Mouse (Mus musculus): ENCODE measurements around the gene Nipal3. TPM values are rescaled to one million over a fixed set of nuclear protein-coding genes. Genes with fewer than 3 reads are reported as not detected.

Gene Nipal3
- polyA plus RNA-seq, 1 experiment from 2014 or later: 5.9 TPM

- Histone ChIP-seq H3K4me3 (replicated peaks; ENCODE audit: low read length) (no peak overlapping the region), H3K27me3 (replicated peaks; ENCODE audit: control insufficient read depth, insufficient read depth, low read length) (no peaks in the 10 kb centered on the region), H3K9me3 (ENCODE audit: control insufficient read depth, low read length) (no peaks in the 10 kb centered on the region), H3K4me1 (replicated peaks; ENCODE audit: control insufficient read depth, insufficient read depth, low read length) (peaks cover 8% of the 10 kb centered on the region; the same call in 1 of the 2 replicates), H3K9ac (replicated peaks; ENCODE audit: low read depth, low read length) (no peak overlapping the region), H3K27ac (ENCODE audit: low read length) (no peak overlapping the region), H3K36me3 (ENCODE audit: control insufficient read depth, insufficient read depth) (no peaks in the 10 kb centered on the region), H3K4me2 (ENCODE audit: low read length) (no peak overlapping the region)
- WGBS: 79% methylated on average over 6 of the region's 6 CpGs
- ATAC-seq: no peak
Observed at GRCm38 (mm10) chr4:135453164-135453563, 41.7 kb downstream of the Nipal3 start.

GRCm38 (mm10) chr4:135451360-135452015 is 43.4 kb downstream of the Nipal3 start:
- WGBS: 33% methylated on average over 18 of the region's 18 CpGs
- no peak overlapping the region for H3K9ac ChIP-seq (replicated peaks; ENCODE audit: low read depth, low read length)
- no peak overlapping the region for H3K4me3 ChIP-seq (replicated peaks; ENCODE audit: low read length)

GRCm38 (mm10) chr4:135442473-135442872 is 52.4 kb downstream of the Nipal3 start:
- H3K4me3 ChIP-seq (replicated peaks; ENCODE audit: low read length): no peak overlapping the region
- H3K9ac ChIP-seq (replicated peaks; ENCODE audit: low read depth, low read length): no peak overlapping the region
- no peaks in the 10 kb centered on the region for H3K36me3 ChIP-seq (ENCODE audit: control insufficient read depth, insufficient read depth)
- ATAC-seq: no peak
- no peak overlapping the region for H3K4me2 ChIP-seq (ENCODE audit: low read length)
- H3K4me1 ChIP-seq (replicated peaks; ENCODE audit: control insufficient read depth, insufficient read depth, low read length): peaks cover 3% of the 10 kb centered on the region; the same call in 1 of the 2 replicates
- no peak overlapping the region for H3K27ac ChIP-seq (ENCODE audit: low read length)
- H3K9me3 ChIP-seq (ENCODE audit: control insufficient read depth, low read length): no peaks in the 10 kb centered on the region
- no peaks in the 10 kb centered on the region for H3K27me3 ChIP-seq (replicated peaks; ENCODE audit: control insufficient read depth, insufficient read depth, low read length)
- 82% methylated on average over 5 of the region's 5 CpGs for WGBS

More at GRCm38 (mm10) chr4:135451360-135452015, 43.4 kb downstream of the Nipal3 start:
- Histone ChIP-seq H3K27ac (ENCODE audit: low read length) (no peak overlapping the region), H3K4me2 (ENCODE audit: low read length) (no peak overlapping the region), H3K36me3 (ENCODE audit: control insufficient read depth, insufficient read depth) (no peaks in the 10 kb centered on the region), H3K27me3 (replicated peaks; ENCODE audit: control insufficient read depth, insufficient read depth, low read length) (no peaks in the 10 kb centered on the region), H3K9me3 (ENCODE audit: control insufficient read depth, low read length) (no peaks in the 10 kb centered on the region), H3K4me1 (replicated peaks; ENCODE audit: control insufficient read depth, insufficient read depth, low read length) (peaks cover 8% of the 10 kb centered on the region; the same call in 1 of the 2 replicates)
- ATAC-seq: no peak

- H3K9ac ChIP-seq (replicated peaks; ENCODE audit: low read depth, low read length): no peak overlapping the region
- H3K36me3 ChIP-seq (ENCODE audit: control insufficient read depth, insufficient read depth): no peaks in the 10 kb centered on the region
- no peak for ATAC-seq
- no peaks in the 10 kb centered on the region for H3K27me3 ChIP-seq (replicated peaks; ENCODE audit: control insufficient read depth, insufficient read depth, low read length)
- H3K9me3 ChIP-seq (ENCODE audit: control insufficient read depth, low read length): no peaks in the 10 kb centered on the region
- WGBS: 60% methylated on average over 9 of the region's 9 CpGs
- no peak overlapping the region for H3K4me2 ChIP-seq (ENCODE audit: low read length)
- H3K4me3 ChIP-seq (replicated peaks; ENCODE audit: low read length): no peak overlapping the region
- peaks cover 3% of the 10 kb centered on the region; the same call in 1 of the 2 replicates for H3K4me1 ChIP-seq (replicated peaks; ENCODE audit: control insufficient read depth, insufficient read depth, low read length)
- H3K27ac ChIP-seq (ENCODE audit: low read length): no peak overlapping the region
Observed at GRCm38 (mm10) chr4:135439904-135440522, 54.8 kb downstream of the Nipal3 start.

- H3K4me2 ChIP-seq (ENCODE audit: low read length): no peak overlapping the region; the same call in 1 of the 2 replicates
- H3K36me3 ChIP-seq (ENCODE audit: control insufficient read depth, insufficient read depth): no peaks in the 10 kb centered on the region
- H3K9ac ChIP-seq (replicated peaks; ENCODE audit: low read depth, low read length): no peak overlapping the region; the same call in 1 of the 2 replicates
- H3K4me3 ChIP-seq (replicated peaks; ENCODE audit: low read length): no peak overlapping the region
- peaks cover 7% of the 10 kb centered on the region for H3K4me1 ChIP-seq (replicated peaks; ENCODE audit: control insufficient read depth, insufficient read depth, low read length)
- no peaks in the 10 kb centered on the region for H3K9me3 ChIP-seq (ENCODE audit: control insufficient read depth, low read length)
- ATAC-seq: no peak
- H3K27ac ChIP-seq (ENCODE audit: low read length): no peak overlapping the region
- H3K27me3 ChIP-seq (replicated peaks; ENCODE audit: control insufficient read depth, insufficient read depth, low read length): no peaks in the 10 kb centered on the region
- 2% methylated on average over 15 of the region's 15 CpGs for WGBS
Observed at GRCm38 (mm10) chr4:135439188-135439647, 55.6 kb downstream of the Nipal3 start.

- Histone ChIP-seq H3K4me3 (replicated peaks; ENCODE audit: low read length) (no peak overlapping the region), H3K9me3 (ENCODE audit: control insufficient read depth, low read length) (no peaks in the 10 kb centered on the region)
Observed at GRCm38 (mm10) chr4:135437924-135438323, 56.9 kb downstream of the Nipal3 start.

GRCm38 (mm10) chr4:135436291-135436690 is 58.5 kb downstream of the Nipal3 start:
- no peak overlapping the region for H3K9ac ChIP-seq (replicated peaks; ENCODE audit: low read depth, low read length)

More at GRCm38 (mm10) chr4:135437924-135438323, 56.9 kb downstream of the Nipal3 start:
- Histone ChIP-seq H3K4me1 (replicated peaks; ENCODE audit: control insufficient read depth, insufficient read depth, low read length) (peaks cover 16% of the 10 kb centered on the region), H3K36me3 (ENCODE audit: control insufficient read depth, insufficient read depth) (no peaks in the 10 kb centered on the region), H3K27ac (ENCODE audit: low read length) (no peak overlapping the region), H3K9ac (replicated peaks; ENCODE audit: low read depth, low read length) (no peak overlapping the region), H3K4me2 (ENCODE audit: low read length) (no peak overlapping the region), H3K27me3 (replicated peaks; ENCODE audit: control insufficient read depth, insufficient read depth, low read length) (no peaks in the 10 kb centered on the region)
- ATAC-seq: no peak

GRCm38 (mm10) chr4:135434395-135434789 is 60.4 kb downstream of the Nipal3 start:
- ATAC-seq: peak; percentile 34; the same call in 1 of the 2 replicates
- H3K9me3 ChIP-seq (ENCODE audit: control insufficient read depth, low read length): no peaks in the 10 kb centered on the region
- H3K27me3 ChIP-seq (replicated peaks; ENCODE audit: control insufficient read depth, insufficient read depth, low read length): no peaks in the 10 kb centered on the region
- H3K27ac ChIP-seq (ENCODE audit: low read length): peak overlapping the region; percentile 32; the same call in 1 of the 2 replicates
- peak overlapping the region; percentile 73 for H3K9ac ChIP-seq (replicated peaks; ENCODE audit: low read depth, low read length)
- H3K4me1 ChIP-seq (replicated peaks; ENCODE audit: control insufficient read depth, insufficient read depth, low read length): peaks cover 15% of the 10 kb centered on the region
- H3K4me2 ChIP-seq (ENCODE audit: low read length): peak overlapping the region; percentile 86
- WGBS: 23% methylated on average over 11 of the region's 11 CpGs
- no peaks in the 10 kb centered on the region for H3K36me3 ChIP-seq (ENCODE audit: control insufficient read depth, insufficient read depth)
- peak overlapping the region; percentile 71 for H3K4me3 ChIP-seq (replicated peaks; ENCODE audit: low read length)

More at GRCm38 (mm10) chr4:135436291-135436690, 58.5 kb downstream of the Nipal3 start:
- ATAC-seq: no peak
- no peaks in the 10 kb centered on the region for H3K9me3 ChIP-seq (ENCODE audit: control insufficient read depth, low read length)
- 60% methylated on average over 13 of the region's 13 CpGs for WGBS
- no peak overlapping the region for H3K4me3 ChIP-seq (replicated peaks; ENCODE audit: low read length)
- H3K27me3 ChIP-seq (replicated peaks; ENCODE audit: control insufficient read depth, insufficient read depth, low read length): no peaks in the 10 kb centered on the region
- H3K36me3 ChIP-seq (ENCODE audit: control insufficient read depth, insufficient read depth): no peaks in the 10 kb centered on the region
- peaks cover 16% of the 10 kb centered on the region for H3K4me1 ChIP-seq (replicated peaks; ENCODE audit: control insufficient read depth, insufficient read depth, low read length)
- no peak overlapping the region for H3K4me2 ChIP-seq (ENCODE audit: low read length)
- no peak overlapping the region for H3K27ac ChIP-seq (ENCODE audit: low read length)

Data from forebrain, embryonic 16.5 days (tissue).